Mouse (Mus musculus) liver, embryonic 14.5 days (tissue): ENCODE measurements around the gene AC134908.4. TPM values are rescaled to one million over a fixed set of nuclear protein-coding genes. Genes with fewer than 3 reads are reported as not detected.

ENCODE experiments used
- ATAC-seq: fragments of 200-750 bp; cut with Nextera tagmentation; 2 replicates; pipeline ENCODE4 v1.8.0; 2017; ENCODE audit warnings: moderate number of reproducible peaks, mild to moderate bottlenecking, moderate library complexity; ENCODE audit not compliant: insufficient read depth
- DNase-seq, 3 experiments: peaks; one replicate each; pipeline ENCODE4 v3.0.0-alpha.2; 2012 to 2013; ENCODE audit warnings: low read depth in 3 of 3, low spot score in 3 of 3
- H3K27ac ChIP-seq: fragments of 300-500 bp; sonication (generic); 2 replicates; pipeline ENCODE4 v1.5.1; 2014; ENCODE audit warnings: moderate library complexity, mild to moderate bottlenecking, control low read depth, inconsistent platforms
- H3K27me3 ChIP-seq: fragments of 300-500 bp; sonication (generic); 2 replicates; pipeline ENCODE4 v1.6.1; 2014; ENCODE audit warnings: mild to moderate bottlenecking, low read length, moderate library complexity; ENCODE audit not compliant: control insufficient read depth, insufficient read depth
- H3K36me3 ChIP-seq: fragments of 300-500 bp; sonication (generic); replicated peaks from 2 replicates; pipeline ENCODE4 v1.6.1; 2014; ENCODE audit warnings: low read depth; ENCODE audit not compliant: control insufficient read depth, insufficient read depth
- H3K4me1 ChIP-seq, 2 experiments: fragments of 200-500 bp in 1 of 2; fragments of 300-500 bp in 1 of 2; sonication (generic) in 1 of 2; replicated peaks; 2 replicates each; pipeline ENCODE4 v1.6.1; 2012 to 2014; ENCODE audit warnings: antibody characterized with exemption in 1 of 2, inconsistent platforms in 1 of 2, low read length in 1 of 2; ENCODE audit not compliant: control insufficient read depth in 2 of 2, insufficient read depth in 2 of 2
- H3K4me2 ChIP-seq: fragments of 300-500 bp; sonication (generic); 2 replicates; pipeline ENCODE4 v1.6.1; 2014; ENCODE audit warnings: low read depth, mild to moderate bottlenecking, control low read depth, moderate library complexity
- H3K4me3 ChIP-seq, 2 experiments: fragments of 200-500 bp in 1 of 2; fragments of 300-500 bp in 1 of 2; sonication (generic) in 1 of 2; 2 replicates each; pipeline ENCODE4 v1.5.1; 2012 to 2014; ENCODE audit warnings: low read depth in 2 of 2, low read length in 2 of 2, mild to moderate bottlenecking in 2 of 2, control low read depth in 1 of 2, inconsistent platforms in 1 of 2, moderate library complexity in 1 of 2; ENCODE audit not compliant: insufficient read depth in 1 of 2
- H3K9ac ChIP-seq: fragments of 300-500 bp; sonication (generic); replicated peaks from 2 replicates; pipeline ENCODE4 v1.6.1; 2014; ENCODE audit warnings: mild to moderate bottlenecking, control low read depth, moderate library complexity
- H3K9me3 ChIP-seq: fragments of 300-500 bp; sonication (generic); 2 replicates; pipeline ENCODE4 v1.6.1; 2016; ENCODE audit warnings: low read length, mixed read lengths; ENCODE audit not compliant: control insufficient read depth
- CTCF ChIP-seq: IDR thresholded peaks from 2 replicates; pipeline ENCODE4 v1.5.1; 2016; ENCODE audit warnings: antibody characterized with exemption, low read depth, control low read depth
- EP300 ChIP-seq: IDR thresholded peaks from 2 replicates; pipeline ENCODE4 v1.6.1; 2016; ENCODE audit warnings: antibody characterized with exemption, low read depth
- WGBS: fragments of 180-500 bp; shearing (Covaris S2); extraction: QIAGEN DNeasy Blood & Tissue Kit; methylation state at CpG from one replicate; pipeline ENCODE4 v1.1.7; 2014; ENCODE audit not compliant: insufficient replicate concordance; 5-methylcytosine and 5-hydroxymethylcytosine counted together
- polyA plus RNA-seq, 2 experiments: library from polyadenylated mRNA; depleted of rRNA in 1 of 2; stranded (reverse) in 1 of 2; unstranded in 1 of 2; fragments of >200 nt; fragmentation: Nextera tagmentation in 1 of 2; extraction: Ambion mirVana in 1 of 2; gene quantifications; 2 replicates each; pipeline versions ENCODE4 v1.2.1 to v1.2.3; 2012 to 2014

Gene AC134908.4
- polyA plus RNA-seq, 2 experiments: not detected

DNA sequence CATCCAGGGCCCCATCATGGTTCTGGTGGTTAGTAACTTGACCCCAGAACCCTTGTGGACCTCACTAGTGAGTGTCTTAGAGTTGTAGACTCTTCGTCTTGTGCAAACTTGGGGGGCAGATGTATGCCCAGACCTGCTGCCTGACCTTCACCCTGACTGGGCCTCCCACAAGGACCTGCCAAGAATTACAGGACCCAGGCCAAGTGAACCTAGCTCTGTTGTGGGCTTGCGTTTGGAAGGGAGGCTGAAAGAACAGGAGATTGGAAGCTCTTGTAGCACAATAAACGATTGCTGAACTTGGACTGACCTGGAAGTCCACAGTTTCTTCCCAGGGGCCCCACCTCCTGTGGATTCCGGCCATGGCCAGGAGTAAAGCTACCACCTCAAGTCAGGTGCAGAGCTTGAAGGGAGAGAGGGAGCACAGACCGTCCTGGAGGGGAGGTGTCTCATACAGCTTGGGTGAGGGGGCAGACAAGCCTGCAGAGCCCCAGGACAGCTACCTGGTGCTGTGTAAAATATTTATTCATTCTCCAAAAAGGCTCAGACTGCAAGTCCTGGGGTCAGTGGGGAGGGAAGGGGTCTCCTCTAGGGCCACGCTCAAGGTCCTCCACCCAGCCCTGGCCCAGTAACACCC is 38.6 kb upstream of the AC134908.4 start:
- H3K27me3 ChIP-seq: no peaks in the 10 kb centered on the region
- DNase-seq (no peak), ATAC-seq (no peak)
- peak overlapping the region; percentile 83 for H3K4me2 ChIP-seq
- peak overlapping the region; percentile 47 for H3K27ac ChIP-seq
- H3K36me3 ChIP-seq: peaks cover 15% of the 10 kb centered on the region
- WGBS: 41% methylated on average over 6 of the region's 6 CpGs
- peaks cover 9 to 17% of the 10 kb centered on the region in 2 experiments for H3K4me1 ChIP-seq
- TF ChIP-seq CTCF (no peak), EP300 (no peak)
- H3K4me3 ChIP-seq: peak overlapping the region; percentile 63 to 70
- peak overlapping the region; percentile 66 for H3K9ac ChIP-seq
- H3K9me3 ChIP-seq: no peaks in the 10 kb centered on the region

DNA sequence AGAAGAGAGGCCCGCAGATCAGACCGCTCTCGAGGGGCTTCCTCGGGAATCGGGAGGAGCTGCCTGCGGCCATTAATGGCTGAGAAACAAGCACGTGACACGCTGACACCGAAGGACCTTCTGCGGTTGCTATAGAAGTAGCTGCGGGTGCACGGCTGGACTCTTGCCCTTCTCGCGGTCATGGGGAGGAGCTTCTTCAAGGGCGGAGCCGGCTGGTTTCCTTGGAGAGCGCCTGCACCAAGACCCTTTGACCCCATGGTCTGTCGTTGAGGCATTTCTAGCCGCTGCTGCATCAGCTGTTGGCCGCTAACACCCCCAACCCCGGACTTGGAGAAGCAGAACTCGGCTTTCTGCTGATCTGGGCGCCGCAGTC is 37.8 kb upstream of the AC134908.4 start, which contains the start of gene Stub1:
Stub1 (minus strand) TSS at position 114 of the 373 bp plus-strand sequence.
- peaks cover 11% of the 10 kb centered on the region for H3K36me3 ChIP-seq
- TF ChIP-seq CTCF: no peak
- peak; percentile 67 to 73 (median 69) for DNase-seq

DNA sequence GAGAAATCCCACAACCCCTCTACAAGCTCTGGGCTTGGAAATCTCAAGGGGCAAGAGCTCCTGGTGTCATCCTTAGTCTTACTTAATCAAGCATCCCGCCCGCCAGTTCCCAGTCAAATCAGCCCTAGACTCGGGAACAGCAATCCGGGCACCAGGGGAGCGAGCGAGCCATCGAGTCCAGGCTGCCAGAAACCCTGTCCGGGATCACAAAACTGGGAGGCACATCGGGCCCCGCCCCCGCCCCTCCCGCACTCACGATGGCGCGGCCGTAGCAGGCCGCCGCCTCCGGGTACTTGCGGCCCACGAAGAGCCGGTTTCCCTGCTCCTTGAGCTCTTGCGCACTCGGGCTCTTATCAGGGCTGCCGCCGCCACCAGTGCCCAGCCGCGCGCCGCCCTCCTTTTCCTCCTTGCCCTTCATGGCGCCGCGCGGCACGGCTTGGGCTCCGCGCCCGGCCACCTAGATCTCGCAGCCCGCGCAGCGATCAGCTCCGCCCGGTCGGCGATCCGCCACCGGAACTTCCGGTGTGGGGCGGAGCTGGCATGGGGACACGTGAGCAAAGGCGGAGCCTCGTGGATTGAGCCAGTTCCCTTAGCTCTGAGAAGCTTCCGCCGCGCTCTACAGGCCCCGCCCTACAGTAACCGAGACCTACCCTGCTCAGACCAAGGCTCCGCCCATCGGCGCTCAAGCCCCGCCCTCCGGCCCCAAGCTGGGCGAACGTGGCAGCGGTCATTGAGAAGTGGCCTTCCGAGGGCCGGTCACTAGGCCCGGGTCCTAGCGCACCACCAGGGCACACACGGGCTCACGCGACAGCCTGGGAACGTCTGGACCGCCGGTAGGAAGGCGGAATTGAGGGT is 37.2 kb upstream of the AC134908.4 start:
- Histone ChIP-seq H3K27ac (peak overlapping the region; percentile 72), H3K4me2 (peak overlapping the region; percentile 83), H3K27me3 (no peaks in the 10 kb centered on the region), H3K9ac (peak overlapping the region; percentile 66), H3K4me1 (peaks cover 11 to 20% of the 10 kb centered on the region in 2 experiments), H3K36me3 (peaks cover 11% of the 10 kb centered on the region), H3K4me3 (peak overlapping the region; percentile 70 to 74), H3K9me3 (no peaks in the 10 kb centered on the region)
- WGBS: under 1% methylated on average over 77 of the region's 77 CpGs
- DNase-seq: peak; percentile 98 to 99 (median 99)
- peak; percentile 90 for ATAC-seq
- TF ChIP-seq EP300 (no peak), CTCF (peak; percentile 17; the same call in 1 of the 2 replicates)

More for the DNA sequence above, 37.8 kb upstream of the AC134908.4 start, which contains the start of gene Stub1:
- Histone ChIP-seq H3K4me3 (peak within 1 kb of the TSS; percentile 70 to 74), H3K27ac (peak within 1 kb of the TSS; percentile 72), H3K4me1 (peaks cover 11 to 19% of the 10 kb centered on the region in 2 experiments), H3K27me3 (no peaks in the 10 kb centered on the region), H3K9ac (peak within 1 kb of the TSS; percentile 66), H3K9me3 (no peaks in the 10 kb centered on the region), H3K4me2 (peak within 1 kb of the TSS; percentile 83)
- peak; percentile 66 for ATAC-seq
- under 1% methylated on average over 24 of the region's 24 CpGs for WGBS

DNA sequence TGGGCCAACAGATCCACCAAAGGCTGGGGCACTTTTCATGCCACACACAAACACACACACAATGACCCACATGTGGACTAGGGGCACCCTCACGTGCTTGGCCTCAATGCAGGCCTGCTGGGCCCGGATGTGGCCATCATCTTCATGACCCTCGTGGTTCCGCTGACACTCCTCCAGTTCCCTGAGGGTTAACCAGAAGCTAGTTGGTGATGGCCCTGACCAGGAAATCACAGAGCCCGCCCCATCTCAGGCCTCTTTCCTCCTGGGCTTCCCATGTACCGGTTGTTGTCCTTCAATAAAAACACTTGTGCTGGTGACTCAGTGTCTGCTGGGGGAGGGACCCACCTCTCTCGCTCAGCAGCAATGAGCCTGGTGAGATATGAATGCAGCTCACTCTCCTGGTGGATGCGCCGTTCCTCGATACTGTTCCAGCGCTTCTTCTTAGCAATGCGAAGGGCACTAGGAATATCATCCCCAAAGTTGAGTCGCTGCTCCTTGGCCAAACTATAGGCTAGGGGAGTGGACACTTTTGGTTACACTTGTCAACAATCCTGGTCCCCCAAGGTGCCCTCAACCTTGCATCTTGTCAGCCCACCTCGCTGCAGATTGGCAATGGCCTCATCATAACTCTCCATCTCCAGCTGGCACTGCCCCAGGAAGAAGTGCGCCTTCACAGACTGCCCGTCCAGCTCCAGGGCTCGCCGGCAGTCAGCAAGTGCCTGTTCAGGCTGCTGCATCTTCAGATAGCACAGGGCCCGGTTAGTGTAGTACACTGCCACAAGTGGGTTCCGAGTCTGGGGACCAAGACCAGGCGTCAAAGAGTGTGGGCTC is 36.2 kb upstream of the AC134908.4 start:
- Histone ChIP-seq H3K4me2 (peak overlapping the region; percentile 83), H3K4me1 (peaks cover 10 to 16% of the 10 kb centered on the region in 2 experiments), H3K27me3 (no peaks in the 10 kb centered on the region), H3K9ac (peak overlapping the region; percentile 63), H3K9me3 (no peaks in the 10 kb centered on the region), H3K27ac (peak overlapping the region; percentile 38), H3K4me3 (peak overlapping the region; percentile 70 to 74), H3K36me3 (peaks cover 11% of the 10 kb centered on the region)
- no peak for TF ChIP-seq EP300
- TF ChIP-seq CTCF: no peak
- ATAC-seq (no peak), DNase-seq (no peak)
- whole genome bisulfite sequencing: 43% methylated on average over 21 of the region's 21 CpGs
